Mouse (Mus musculus): ENCODE measurements around the gene Msh6. TPM values are rescaled to one million over a fixed set of nuclear protein-coding genes. Genes with fewer than 3 reads are reported as not detected.
"Not testable (repeated sequence)": the region's sequence is repeated elsewhere in the genome, so short reads cannot be mapped to it uniquely, and the experiment has no call there.

Msh6 gene
- polyA plus RNA-seq, 1 experiment: 3.2 TPM

- TF ChIP-seq POLR2A (IDR thresholded peaks at IDR 0.05; ENCODE audit: borderline replicate concordance, extremely low read depth, low read depth, low read length): no peak
- no peak for TF ChIP-seq CTCF (IDR thresholded peaks at IDR 0.05; ENCODE audit: insufficient read depth, low read length)
- DNase-seq: no peak
- 80% methylated on average over 1 of the region's 1 CpGs for WGBS
- Histone ChIP-seq H3K4me1 (ENCODE audit: control insufficient read depth, insufficient read depth, low read length) (peaks cover 4% of the 10 kb centered on the region), H3K4me3 (replicated peaks; ENCODE audit: extremely low read depth, low read depth, low read length) (no peak overlapping the region)
Measured at GRCm38 (mm10) chr17:88014456-88014855, 39.6 kb downstream of the Msh6 start.

GRCm38 (mm10) chr17:88016027-88016426 lies 41.2 kb downstream of the Msh6 start:
- not testable (repeated sequence) for DNase-seq; H3K4me1 ChIP-seq (ENCODE audit: control insufficient read depth, insufficient read depth, low read length); H3K4me3 ChIP-seq (replicated peaks; ENCODE audit: extremely low read depth, low read depth, low read length)
- 91% methylated on average over 8 of the region's 8 CpGs for WGBS

GRCm38 (mm10) chr17:88023924-88024323 lies 49.1 kb downstream of the Msh6 start:
- H3K4me1 ChIP-seq (ENCODE audit: control insufficient read depth, insufficient read depth, low read length): no peaks in the 10 kb centered on the region; the same call in none of the 2 replicates
- H3K4me3 ChIP-seq (replicated peaks; ENCODE audit: extremely low read depth, low read depth, low read length): no peak overlapping the region
- WGBS: 81% methylated on average over 1 of the region's 1 CpGs
- no peak for DNase-seq
- no peak for TF ChIP-seq CTCF (IDR thresholded peaks at IDR 0.05; ENCODE audit: insufficient read depth, low read length)
- TF ChIP-seq POLR2A (IDR thresholded peaks at IDR 0.05; ENCODE audit: borderline replicate concordance, extremely low read depth, low read depth, low read length): no peak

GRCm38 (mm10) chr17:88025227-88025626 lies 50.4 kb downstream of the Msh6 start:
- TF ChIP-seq CTCF (IDR thresholded peaks at IDR 0.05; ENCODE audit: insufficient read depth, low read length) (peak; percentile 33; the same call in 1 of the 2 replicates), POLR2A (IDR thresholded peaks at IDR 0.05; ENCODE audit: borderline replicate concordance, extremely low read depth, low read depth, low read length) (no peak)
- Histone ChIP-seq H3K4me3 (replicated peaks; ENCODE audit: extremely low read depth, low read depth, low read length) (no peak overlapping the region), H3K4me1 (ENCODE audit: control insufficient read depth, insufficient read depth, low read length) (peaks cover 3% of the 10 kb centered on the region)
- WGBS: 26% methylated on average over 4 of the region's 4 CpGs
- DNase-seq: no peak

- no peak for TF ChIP-seq POLR2A (IDR thresholded peaks at IDR 0.05; ENCODE audit: borderline replicate concordance, extremely low read depth, low read depth, low read length)
- no peak for TF ChIP-seq CTCF (IDR thresholded peaks at IDR 0.05; ENCODE audit: insufficient read depth, low read length)
- H3K4me1 ChIP-seq (ENCODE audit: control insufficient read depth, insufficient read depth, low read length): peaks cover 9% of the 10 kb centered on the region
- H3K4me3 ChIP-seq (replicated peaks; ENCODE audit: extremely low read depth, low read depth, low read length): no peak overlapping the region
- no peak for DNase-seq
- 73% methylated on average over 17 of the region's 17 CpGs for WGBS
Measured at GRCm38 (mm10) chr17:88029194-88029970, 54.5 kb downstream of the Msh6 start.

- Histone ChIP-seq H3K4me1 (ENCODE audit: control insufficient read depth, insufficient read depth, low read length) (peaks cover 9% of the 10 kb centered on the region), H3K4me3 (replicated peaks; ENCODE audit: extremely low read depth, low read depth, low read length) (no peak overlapping the region)
- no peak for TF ChIP-seq POLR2A (IDR thresholded peaks at IDR 0.05; ENCODE audit: borderline replicate concordance, extremely low read depth, low read depth, low read length)
- no peak for TF ChIP-seq CTCF (IDR thresholded peaks at IDR 0.05; ENCODE audit: insufficient read depth, low read length)
- 79% methylated on average over 5 of the region's 5 CpGs for WGBS
- no peak for DNase-seq
Measured at GRCm38 (mm10) chr17:88031755-88032154, 56.9 kb downstream of the Msh6 start.

GRCm38 (mm10) chr17:88034418-88034817 lies 59.6 kb downstream of the Msh6 start:
- DNase-seq: no peak
- TF ChIP-seq CTCF (IDR thresholded peaks at IDR 0.05; ENCODE audit: insufficient read depth, low read length): no peak
- TF ChIP-seq POLR2A (IDR thresholded peaks at IDR 0.05; ENCODE audit: borderline replicate concordance, extremely low read depth, low read depth, low read length): no peak

More at GRCm38 (mm10) chr17:88034418-88034817, 59.6 kb downstream of the Msh6 start:
- WGBS: 69% methylated on average over 4 of the region's 4 CpGs
- Histone ChIP-seq H3K4me3 (replicated peaks; ENCODE audit: extremely low read depth, low read depth, low read length) (no peak overlapping the region), H3K4me1 (ENCODE audit: control insufficient read depth, insufficient read depth, low read length) (peaks cover 9% of the 10 kb centered on the region)

Other genes starting within 250 kb of the Msh6 start
- gene Kcnk12, start 177.1 kb upstream of the Msh6 start, polyA plus RNA-seq (2012; rRNA removed): 6.7 and 11.1 TPM in 2 replicates
- not detected in 2 replicates for gene Rpl36-ps4, start 54.1 kb upstream of the Msh6 start, polyA plus RNA-seq (2012; rRNA removed)
- gene Fbxo11, start 90.2 kb downstream of the Msh6 start, polyA plus RNA-seq (2012; rRNA removed): 17.9 and 37.7 TPM in 2 replicates